ENCODE assay signal across 22 mouse cellular contexts in the genomic region with DNA sequence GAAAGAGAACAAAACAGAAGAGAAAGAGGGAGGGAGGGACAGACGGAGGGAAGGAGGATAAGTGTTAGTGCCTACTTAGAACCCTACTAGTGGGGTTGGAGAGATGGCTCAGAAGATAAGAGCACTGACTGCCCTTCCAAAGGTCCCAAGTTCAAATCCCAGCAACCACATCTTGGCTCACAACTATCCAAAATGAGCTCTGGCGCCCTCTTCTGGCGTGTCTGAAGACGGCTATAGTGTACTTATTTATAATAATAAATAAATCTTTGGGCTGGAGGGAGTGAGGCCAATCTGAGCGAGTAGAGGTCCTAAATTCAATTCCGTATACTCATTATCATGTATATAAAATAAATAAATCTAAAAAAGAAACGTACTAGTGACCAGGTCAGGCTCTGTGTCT.
DNase-seq lines count a peak whose midpoint lies in the region.
"Had no signal": no experiment of that assay in that cellular context is flagged by ENCODE, and none has a peak within 500 bp of the region (broad histone marks: within the 10 kb centered on the region; RNA-seq: fewer than 3 reads in every experiment).

No protein-coding gene starts in this region.

- H3K36me3 ChIP-seq in splenic B cell, adult 2 months (ENCODE audit: control insufficient read depth, insufficient read depth, low read length, poor library complexity, severe bottlenecking) = no peaks in the 10 kb centered on the region
- H3K36me3 ChIP-seq: embryonic facial prominence, embryonic 10.5 days; embryonic facial prominence, embryonic 15.5 days; forebrain, embryonic 12.5 days; heart, embryonic 10.5 days; heart, embryonic 15.5 days; intestine, embryonic 15.5 days; liver, embryonic 12.5 days; stomach, embryonic 15.5 days had no signal

- no peaks in the 10 kb centered on the region for H3K27me3 ChIP-seq in splenic B cell, adult 2 months (ENCODE audit: control insufficient read depth, insufficient read depth, low read length, poor library complexity, severe bottlenecking)
- H3K27me3 ChIP-seq: embryonic facial prominence, embryonic 15.5 days; forebrain, embryonic 12.5 days; heart, embryonic 15.5 days; intestine, embryonic 15.5 days; liver, embryonic 12.5 days; stomach, embryonic 15.5 days had no signal

- peak; percentile 21 for DNase-seq in thymus, postnatal 14 days
- DNase-seq in thymus, adult 18-20 months = no peak
- peak; percentile 11 for DNase-seq in ES-CJ7 (ENCODE audit: low read depth, low spot score)
- peak; percentile 13 for DNase-seq in T-cell, adult 2 months (ENCODE audit: low spot score)
- DNase-seq in splenic B cell, adult 2 months (ENCODE audit: low read depth, low spot score) = peak; percentile 52
- no peak for DNase-seq in cerebellum, postnatal 10 days
- DNase-seq in neural tube, embryonic 10.5 days (ENCODE audit: extremely low spot score, low spot score) = no peak
- DNase-seq: adrenal gland, postnatal 14 days; cerebellum, adult 2 months; gastrocnemius, postnatal 10 days; kidney, adult 8-10 months; kidney, postnatal 25 days; liver, postnatal 0 days; lung, postnatal 36 days had no signal

Comparison
In these comparisons a context has a peak if more than half of its experiments do, and no peak if none do; other contexts are left out.
1. DNase-seq: peak in thymus, postnatal 14 days (single experiment), ES-CJ7 (single experiment), T-cell, adult 2 months (single experiment) and splenic B cell, adult 2 months (single experiment); none in thymus, adult 18-20 months (0 of 2), cerebellum, postnatal 10 days (0 of 2) and neural tube, embryonic 10.5 days (single experiment).